Mouse (Mus musculus) cerebellum, postnatal 4 days (tissue): ENCODE results near the gene Unc93b1.

Source experiments
- DNase-seq, 2 experiments: peaks; one replicate each; pipeline ENCODE4 v3.0.0; 2022; ENCODE audit warnings: low spot score in 2 of 2, mixed read lengths in 1 of 2

Gene Unc93b1

GRCm38 (mm10) chr19:3935032-3935895, at the start of gene Unc93b1:
Gene Unc93b1, plus strand, starts transcription at chr19:3935186.
- no peak for DNase-seq

GRCm38 (mm10) chr19:3889096-3889495, 45.9 kb upstream of the Unc93b1 start:
- DNase-seq: no peak

GRCm38 (mm10) chr19:3890181-3890580, 44.8 kb upstream of the Unc93b1 start:
- DNase-seq: no peak

- DNase-seq: no peak
These were observed 41.4 kb upstream of the Unc93b1 start for GRCm38 (mm10) chr19:3893545-3894116.

- DNase-seq: no peak
These were observed 40.7 kb upstream of the Unc93b1 start for GRCm38 (mm10) chr19:3894294-3894693.

GRCm38 (mm10) chr19:3895171-3895631, 39.8 kb upstream of the Unc93b1 start:
- no peak for DNase-seq

GRCm38 (mm10) chr19:3896208-3896607, 38.8 kb upstream of the Unc93b1 start:
- no peak for DNase-seq

- DNase-seq: no peak
These were observed 37.4 kb upstream of the Unc93b1 start for GRCm38 (mm10) chr19:3897557-3897956.

GRCm38 (mm10) chr19:3898952-3899351, 36.0 kb upstream of the Unc93b1 start:
- no peak for DNase-seq

GRCm38 (mm10) chr19:3899618-3900017, 35.4 kb upstream of the Unc93b1 start:
- DNase-seq: no peak

GRCm38 (mm10) chr19:3902966-3903365, 32.0 kb upstream of the Unc93b1 start:
- DNase-seq: no peak

GRCm38 (mm10) chr19:3903648-3904362, 31.2 kb upstream of the Unc93b1 start:
- DNase-seq: no peak

GRCm38 (mm10) chr19:3904363-3904675, 30.7 kb upstream of the Unc93b1 start:
- DNase-seq: no peak

- DNase-seq: no peak
These were observed 29.6 kb upstream of the Unc93b1 start for GRCm38 (mm10) chr19:3905261-3905969.

- DNase-seq: no peak
These were observed 28.7 kb upstream of the Unc93b1 start for GRCm38 (mm10) chr19:3906326-3906725.

- peak in 1 of 2 experiments; percentile 52 for DNase-seq
These were observed 27.9 kb upstream of the Unc93b1 start, which contains the start of gene Tcirg1 for GRCm38 (mm10) chr19:3906795-3907786. Gene Tcirg1, minus strand, starts transcription at chr19:3907133.

GRCm38 (mm10) chr19:3907876-3908660, 26.9 kb upstream of the Unc93b1 start:
- no peak for DNase-seq

- no peak for DNase-seq
These were observed 24.8 kb upstream of the Unc93b1 start for GRCm38 (mm10) chr19:3910206-3910605.

- peak; percentile 61 to 81 for DNase-seq
These were observed 22.4 kb upstream of the Unc93b1 start, which contains the start of gene Ndufs8 for GRCm38 (mm10) chr19:3912337-3913204. Gene Ndufs8, minus strand, starts transcription at chr19:3912774.
